ENCODE assay signal across 8 mouse cellular contexts in the genomic region with DNA sequence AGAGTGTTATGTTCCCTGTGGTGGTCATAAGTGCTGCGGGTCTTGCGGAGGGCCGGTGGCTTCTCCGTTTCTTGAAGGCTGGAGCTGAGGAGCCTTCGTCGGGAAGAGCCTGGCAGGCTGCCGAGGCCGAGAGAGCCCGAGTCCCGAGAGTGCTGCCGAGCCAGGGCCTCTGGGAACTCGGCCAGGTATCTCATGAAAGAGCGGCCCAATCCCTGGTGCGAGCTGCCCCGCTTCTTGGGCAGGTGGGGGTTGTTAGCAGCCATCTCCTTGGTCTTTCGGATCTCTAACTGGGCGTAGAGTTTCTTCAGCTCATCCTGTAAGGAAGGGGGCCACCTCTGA. TPM values are rescaled to one million over a fixed set of nuclear protein-coding genes. Genes with fewer than 3 reads are reported as not detected.
DNase-seq lines count a peak whose midpoint lies in the region; ATAC-seq lines count a peak whose summit lies in the region.

No protein-coding gene starts in this region.

- peaks cover 29% of the 10 kb centered on the region for H3K4me1 ChIP-seq in intestine, embryonic 15.5 days (replicated peaks)
- peaks cover 30% of the 10 kb centered on the region for H3K4me1 ChIP-seq in limb, embryonic 13.5 days

- no peaks in the 10 kb centered on the region for H3K36me3 ChIP-seq in intestine, embryonic 15.5 days
- no peaks in the 10 kb centered on the region for H3K36me3 ChIP-seq in limb, embryonic 13.5 days

- no peak; the same call in 1 of the 2 replicates for ATAC-seq in intestine, embryonic 15.5 days
- no peak for ATAC-seq in limb, embryonic 13.5 days (ENCODE audit: low FRiP score, low read depth)
- no peak for ATAC-seq in erythroblast, adult 5-6 weeks (replicated peaks; ENCODE audit: low FRiP score, poor library complexity, severe bottlenecking)
- no peak for ATAC-seq in inflammation-experienced regulatory T-cells, adult 6 months

- H3K9ac ChIP-seq in intestine, embryonic 15.5 days: peak overlapping the region; percentile 17; the same call in 1 of the 2 replicates
- peak overlapping the region; percentile 36; the same call in 1 of the 2 replicates for H3K9ac ChIP-seq in limb, embryonic 13.5 days

- H3K4me2 ChIP-seq in intestine, embryonic 15.5 days (replicated peaks): peak overlapping the region; percentile 46
- peak overlapping the region; percentile 50 for H3K4me2 ChIP-seq in limb, embryonic 13.5 days (replicated peaks)

- no peak overlapping the region for H3K4me3 ChIP-seq in intestine, embryonic 15.5 days (replicated peaks)
- peak overlapping the region; percentile 8; the same call in 1 of the 2 replicates for H3K4me3 ChIP-seq in limb, embryonic 13.5 days

- 41% methylated on average over 17 of the region's 17 CpGs for WGBS in intestine, embryonic 15.5 days
- WGBS in limb, embryonic 13.5 days: 40% methylated on average over 17 of the region's 17 CpGs

- peak overlapping the region; percentile 81 for H3K27ac ChIP-seq in intestine, embryonic 15.5 days
- no peak overlapping the region for H3K27ac ChIP-seq in limb, embryonic 13.5 days

- no peaks in the 10 kb centered on the region for H3K27me3 ChIP-seq in intestine, embryonic 15.5 days (replicated peaks)
- H3K27me3 ChIP-seq in limb, embryonic 13.5 days: peaks cover 15% of the 10 kb centered on the region

- H3K9me3 ChIP-seq in intestine, embryonic 15.5 days: no peaks in the 10 kb centered on the region
- H3K9me3 ChIP-seq in limb, embryonic 13.5 days: no peaks in the 10 kb centered on the region

- peak; percentile 82 for DNase-seq in adipocyte (ENCODE audit: low spot score)
- peak; percentile 71 for DNase-seq in cerebellum, adult 11 months
- DNase-seq in gastrocnemius, postnatal 25 days: peak; percentile 64
- DNase-seq in right cerebral cortex, adult 18-20 months: peak; percentile 36

RNA-seq across cellular contexts. Expression of a gene that starts 12.9 kb away (rescaled TPM):
- under 1 TPM in 1 of 2 experiments, not detected in 1; 0.03 TPM for total RNA-seq in gastrocnemius, postnatal 25 days (2021)
- 0.10 and 0.20 TPM in 2 replicates for polyA plus RNA-seq in intestine, embryonic 15.5 days (2015; fragmentation: Nextera tagmentation; extraction: Ambion mirVana)
- polyA plus RNA-seq in limb, embryonic 13.5 days (2015; fragmentation: Nextera tagmentation; extraction: Ambion mirVana): 0.04 and 0.09 TPM in 2 replicates
- total RNA-seq in erythroblast, adult 5-6 weeks (2015; ENCODE audit: low replicate concordance): not detected in 2 replicates
- not detected in 2 replicates for total RNA-seq in erythroblast, adult 5-6 weeks (2017; ENCODE audit: low replicate concordance)
- polyA plus RNA-seq in inflammation-experienced regulatory T-cells, adult 6 months (2017; shearing (Covaris generic)): under 1 TPM; 0.18 to 0.37 (median 0.27) TPM

RNA-seq across cellular contexts. Expression of a gene that starts 23.4 kb away (rescaled TPM):
- total RNA-seq in gastrocnemius, postnatal 25 days (2021): 10 to 100 TPM; 38.9 to 39.2 TPM
- polyA plus RNA-seq in intestine, embryonic 15.5 days (2015; fragmentation: Nextera tagmentation; extraction: Ambion mirVana): 2.6 and 3.5 TPM in 2 replicates
- polyA plus RNA-seq in limb, embryonic 13.5 days (2015; fragmentation: Nextera tagmentation; extraction: Ambion mirVana): 4.4 and 4.9 TPM in 2 replicates
- total RNA-seq in erythroblast, adult 5-6 weeks (2015; ENCODE audit: low replicate concordance): 1.0 and 3.1 TPM in 2 replicates
- total RNA-seq in erythroblast, adult 5-6 weeks (2017; ENCODE audit: low replicate concordance): 2.0 and 3.1 TPM in 2 replicates
- polyA plus RNA-seq in inflammation-experienced regulatory T-cells, adult 6 months (2017; shearing (Covaris generic)): 1 to 10 TPM; 5.9 to 8.5 (median 7.9) TPM

RNA-seq across cellular contexts. Expression of a gene that starts 23.4 kb away (rescaled TPM):
- 10 to 100 TPM; 34.3 to 41.6 TPM for total RNA-seq in gastrocnemius, postnatal 25 days (2021)
- polyA plus RNA-seq in intestine, embryonic 15.5 days (2015; fragmentation: Nextera tagmentation; extraction: Ambion mirVana): 55.4 and 60.3 TPM in 2 replicates
- 42.5 and 45.8 TPM in 2 replicates for polyA plus RNA-seq in limb, embryonic 13.5 days (2015; fragmentation: Nextera tagmentation; extraction: Ambion mirVana)
- total RNA-seq in erythroblast, adult 5-6 weeks (2015; ENCODE audit: low replicate concordance): 3.6 and 7.3 TPM in 2 replicates
- 3.7 and 9.2 TPM in 2 replicates for total RNA-seq in erythroblast, adult 5-6 weeks (2017; ENCODE audit: low replicate concordance)
- 10 to 100 TPM; 39.1 to 45.1 (median 39.1) TPM for polyA plus RNA-seq in inflammation-experienced regulatory T-cells, adult 6 months (2017; shearing (Covaris generic))

RNA-seq across cellular contexts. Expression of a gene that starts 58.5 kb away (rescaled TPM):
- 10 to 100 TPM; 49.7 to 60.0 TPM for total RNA-seq in gastrocnemius, postnatal 25 days (2021)
- polyA plus RNA-seq in intestine, embryonic 15.5 days (2015; fragmentation: Nextera tagmentation; extraction: Ambion mirVana): 77.3 and 84.1 TPM in 2 replicates
- polyA plus RNA-seq in limb, embryonic 13.5 days (2015; fragmentation: Nextera tagmentation; extraction: Ambion mirVana): 90.8 and 96.0 TPM in 2 replicates
- 18.1 and 21.7 TPM in 2 replicates for total RNA-seq in erythroblast, adult 5-6 weeks (2015; ENCODE audit: low replicate concordance)
- 7.2 and 21.7 TPM in 2 replicates for total RNA-seq in erythroblast, adult 5-6 weeks (2017; ENCODE audit: low replicate concordance)
- polyA plus RNA-seq in inflammation-experienced regulatory T-cells, adult 6 months (2017; shearing (Covaris generic)): 10 to 100 TPM; 23.4 to 47.0 (median 45.1) TPM
